Mouse (Mus musculus): ENCODE measurements at regions not wholly inside any gene's neighbourhood (a gene's known extent, or its start where the extent isn't known, plus 50 kb on each side); places are given as distances from the start of the nearest gene placed in this dataset.

GRCm38 (mm10) chr6:49769904-49770720 is 52.4 kb upstream of the Npy start:
- TF ChIP-seq POLR2A (IDR thresholded peaks at IDR 0.05; ENCODE audit: low read depth, low read length) (no peak), CTCF (IDR thresholded peaks at IDR 0.05; ENCODE audit: borderline replicate concordance, insufficient read depth, low read length) (no peak)
